ENCODE assay signal across 22 mouse cellular contexts in the genomic region with DNA sequence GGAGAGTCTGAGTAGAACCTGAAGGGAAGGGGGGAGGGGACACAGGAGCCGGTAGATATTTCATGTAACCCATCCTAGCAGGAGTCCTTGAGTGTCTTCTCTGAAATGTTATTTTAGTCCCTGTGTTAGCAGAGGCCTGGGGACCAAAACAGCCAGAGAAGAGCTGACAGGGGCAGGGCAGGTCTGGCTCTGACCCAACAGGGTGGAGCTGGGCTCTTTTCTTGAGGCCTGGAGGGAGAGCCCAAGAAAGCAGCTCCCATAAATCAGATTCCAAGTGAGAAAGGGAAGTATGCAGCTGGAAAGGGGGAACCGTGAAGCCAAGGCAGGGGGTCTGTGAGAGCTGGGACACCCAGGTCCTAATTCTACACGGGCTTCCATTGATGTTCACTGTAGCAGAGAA. TPM values are rescaled to one million over a fixed set of nuclear protein-coding genes. Genes with fewer than 3 reads are reported as not detected.
DNase-seq lines count a peak whose midpoint lies in the region; ATAC-seq and TF ChIP-seq lines count a peak whose summit lies in the region.
"Had no signal": no experiment of that assay in that cellular context is flagged by ENCODE, and none has a peak within 500 bp of the region (broad histone marks: within the 10 kb centered on the region; RNA-seq: fewer than 3 reads in every experiment).

No protein-coding gene starts in this region.

- ATAC-seq in kidney, embryonic 14.5 days (ENCODE audit: low FRiP score, low TSS enrichment) = peak; percentile 66; the same call in 1 of the 2 replicates
- peak; percentile 35; the same call in 1 of the 2 replicates for ATAC-seq in lung, embryonic 14.5 days (ENCODE audit: insufficient read depth)
- ATAC-seq: forebrain, embryonic 14.5 days had no signal

- H3K4me2 ChIP-seq in kidney, embryonic 14.5 days (replicated peaks; ENCODE audit: low read depth, low read length) = no peak overlapping the region
- H3K4me2 ChIP-seq in lung, embryonic 14.5 days = no peak overlapping the region
- H3K4me2 ChIP-seq: embryonic facial prominence, embryonic 13.5 days; heart, embryonic 13.5 days; hindbrain, embryonic 12.5 days had no signal

- 0 out of 2 replicates have a peak, but pooled peaks cover 3% of the 10 kb centered on the region for H3K27me3 ChIP-seq in kidney, embryonic 14.5 days (ENCODE audit: control insufficient read depth, insufficient read depth, low read length)
- no peaks in the 10 kb centered on the region for H3K27me3 ChIP-seq in lung, embryonic 14.5 days (ENCODE audit: insufficient read depth, low read length)
- H3K27me3 ChIP-seq: embryonic facial prominence, embryonic 13.5 days had no signal

- H3K4me3 ChIP-seq in kidney, embryonic 14.5 days (ENCODE audit: low read length) = no peak overlapping the region
- H3K4me3 ChIP-seq in lung, embryonic 14.5 days (ENCODE audit: low read depth, low read length) = no peak overlapping the region
- H3K4me3 ChIP-seq: embryonic facial prominence, embryonic 13.5 days; gastrocnemius, adult 2 months; heart, embryonic 13.5 days; hindbrain, embryonic 12.5 days had no signal

- peaks cover 5% of the 10 kb centered on the region; the same call in 1 of the 2 replicates for H3K4me1 ChIP-seq in kidney, embryonic 14.5 days (ENCODE audit: control insufficient read depth, insufficient read depth, low read length)
- H3K4me1 ChIP-seq in lung, embryonic 14.5 days (ENCODE audit: insufficient read depth) = no peaks in the 10 kb centered on the region

- H3K36me3 ChIP-seq in kidney, embryonic 14.5 days (ENCODE audit: control insufficient read depth, insufficient read depth, low read length) = no peaks in the 10 kb centered on the region
- H3K36me3 ChIP-seq in lung, embryonic 14.5 days (ENCODE audit: insufficient read depth) = no peaks in the 10 kb centered on the region
- H3K36me3 ChIP-seq: embryonic facial prominence, embryonic 13.5 days; heart, embryonic 13.5 days; hindbrain, embryonic 12.5 days had no signal

- 16% methylated on average over 3 of the region's 3 CpGs for WGBS in kidney, embryonic 14.5 days
- WGBS in lung, embryonic 14.5 days = 32% methylated on average over 3 of the region's 3 CpGs

- no peaks in the 10 kb centered on the region for H3K9me3 ChIP-seq in kidney, embryonic 14.5 days (ENCODE audit: control insufficient read depth, low read length)
- H3K9me3 ChIP-seq in lung, embryonic 14.5 days (ENCODE audit: low read depth, low read length) = no peaks in the 10 kb centered on the region
- H3K9me3 ChIP-seq: embryonic facial prominence, embryonic 13.5 days; heart, embryonic 13.5 days; hindbrain, embryonic 12.5 days had no signal

- no peak overlapping the region; the same call in 1 of the 2 replicates for H3K27ac ChIP-seq in kidney, embryonic 14.5 days (ENCODE audit: low read depth, low read length)
- no peak overlapping the region for H3K27ac ChIP-seq in lung, embryonic 14.5 days (ENCODE audit: low read depth)
- H3K27ac ChIP-seq: embryonic facial prominence, embryonic 13.5 days; gastrocnemius, adult 2 months; heart, embryonic 13.5 days; hindbrain, embryonic 12.5 days had no signal

- DNase-seq in adrenal gland, postnatal 10 days = peak; percentile 14
- no peak for DNase-seq in adrenal gland, adult 2 months
- no peak for DNase-seq in kidney, adult 11 months
- DNase-seq in lung, embryonic 14.5 days = peak; percentile 53
- DNase-seq in lung, postnatal 25 days (ENCODE audit: low spot score) = no peak
- peak; percentile 45 for DNase-seq in kidney, postnatal 14 days
- DNase-seq: adrenal gland, postnatal 25 days; cerebellum, adult 18-20 months; cerebellum, adult 9-11 months; cerebellum, postnatal 36 days; gastrocnemius, adult 2 months; gastrocnemius, postnatal 36 days; heart, adult 11 months; heart, postnatal 36 days had no signal

- H3K9ac ChIP-seq in kidney, embryonic 14.5 days (ENCODE audit: low read depth, low read length) = no peak overlapping the region
- no peak overlapping the region for H3K9ac ChIP-seq in lung, embryonic 14.5 days
- H3K9ac ChIP-seq: embryonic facial prominence, embryonic 13.5 days; heart, embryonic 13.5 days; hindbrain, embryonic 12.5 days had no signal

- no peak for TF ChIP-seq CTCF in lung, embryonic 14.5 days (IDR thresholded peaks at IDR 0.05; ENCODE audit: low read depth)

RNA-seq across cellular contexts. Expression of gene Tmem132e, which starts 16.9 kb away (rescaled TPM):
- 1 to 10 TPM in 1 of 2 experiments, under 1 TPM in 1; 0.73 to 1.1 TPM for total RNA-seq in adrenal gland, postnatal 10 days (2021)
- total RNA-seq in adrenal gland, adult 2 months (2021) = under 1 TPM; 0.62 to 0.72 TPM
- 1.8 and 2.0 TPM in 2 replicates for polyA plus RNA-seq in adrenal gland, adult 2 months (2012; rRNA removed)
- 0.29 and 0.37 TPM in 2 replicates for polyA plus RNA-seq in kidney, embryonic 14.5 days (2014; fragmentation: Nextera tagmentation; extraction: Ambion mirVana)
- 0.33 and 0.38 TPM in 2 replicates for polyA plus RNA-seq in lung, embryonic 14.5 days (2014; fragmentation: Nextera tagmentation; extraction: Ambion mirVana)
- total RNA-seq: gastrocnemius, adult 2 months; gastrocnemius, postnatal 36 days; MEL had no signal
- polyA plus RNA-seq: C2C12; heart, postnatal 0 days had no signal

Comparison
In these comparisons a context has a peak if more than half of its experiments do, and no peak if none do; other contexts are left out.
1. DNase-seq: peak in adrenal gland, postnatal 10 days (single experiment), lung, embryonic 14.5 days (single experiment) and kidney, postnatal 14 days (single experiment); none in adrenal gland, adult 2 months (single experiment), kidney, adult 11 months (single experiment) and lung, postnatal 25 days (single experiment).